Mouse (Mus musculus): ENCODE measurements around the gene Sorcs3. TPM values are rescaled to one million over a fixed set of nuclear protein-coding genes. Genes with fewer than 3 reads are reported as not detected.

Sorcs3 gene
- polyA plus RNA-seq, 1 experiment from 2014 or later = 15.2 TPM

DNA sequence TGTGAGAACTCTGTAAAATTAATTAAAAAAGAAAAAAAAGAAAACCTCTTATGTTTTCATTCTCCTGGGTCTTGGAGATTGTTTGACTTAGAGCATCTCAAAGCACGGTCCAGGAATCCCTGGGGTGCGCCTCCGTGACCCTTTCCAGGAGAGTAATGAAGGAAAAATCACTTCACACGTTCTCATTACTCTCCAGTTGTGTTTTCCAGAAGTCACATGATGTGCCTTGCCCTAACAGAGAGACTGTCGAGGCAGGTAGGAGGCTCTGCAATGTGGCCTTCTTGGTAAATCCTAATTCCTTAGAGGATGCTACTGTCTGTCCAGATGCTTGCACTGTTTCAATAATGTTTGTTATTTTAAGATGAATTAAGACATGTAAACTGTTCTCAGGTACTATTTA lies 266.1 kb downstream of the Sorcs3 start:
- H3K9ac ChIP-seq (replicated peaks; ENCODE audit: low read length) = no peak overlapping the region
- no peaks in the 10 kb centered on the region for H3K36me3 ChIP-seq (ENCODE audit: control insufficient read depth, insufficient read depth, low read length)
- H3K27ac ChIP-seq (replicated peaks; ENCODE audit: low read depth, low read length) = no peak overlapping the region
- no peaks in the 10 kb centered on the region for H3K4me1 ChIP-seq (ENCODE audit: control insufficient read depth, insufficient read depth, low read length)
- no peak overlapping the region for H3K4me3 ChIP-seq (replicated peaks; ENCODE audit: low read depth, low read length)
- H3K9me3 ChIP-seq (ENCODE audit: control insufficient read depth, low read length) = no peaks in the 10 kb centered on the region
- H3K27me3 ChIP-seq (ENCODE audit: control insufficient read depth, insufficient read depth, low read length) = no peaks in the 10 kb centered on the region
- ATAC-seq (ENCODE audit: low FRiP score, low TSS enrichment) (no peak), DNase-seq (no peak)
- whole genome bisulfite sequencing = 61% methylated on average over 5 of the region's 5 CpGs
- H3K4me2 ChIP-seq (ENCODE audit: low read length) = no peak overlapping the region

DNA sequence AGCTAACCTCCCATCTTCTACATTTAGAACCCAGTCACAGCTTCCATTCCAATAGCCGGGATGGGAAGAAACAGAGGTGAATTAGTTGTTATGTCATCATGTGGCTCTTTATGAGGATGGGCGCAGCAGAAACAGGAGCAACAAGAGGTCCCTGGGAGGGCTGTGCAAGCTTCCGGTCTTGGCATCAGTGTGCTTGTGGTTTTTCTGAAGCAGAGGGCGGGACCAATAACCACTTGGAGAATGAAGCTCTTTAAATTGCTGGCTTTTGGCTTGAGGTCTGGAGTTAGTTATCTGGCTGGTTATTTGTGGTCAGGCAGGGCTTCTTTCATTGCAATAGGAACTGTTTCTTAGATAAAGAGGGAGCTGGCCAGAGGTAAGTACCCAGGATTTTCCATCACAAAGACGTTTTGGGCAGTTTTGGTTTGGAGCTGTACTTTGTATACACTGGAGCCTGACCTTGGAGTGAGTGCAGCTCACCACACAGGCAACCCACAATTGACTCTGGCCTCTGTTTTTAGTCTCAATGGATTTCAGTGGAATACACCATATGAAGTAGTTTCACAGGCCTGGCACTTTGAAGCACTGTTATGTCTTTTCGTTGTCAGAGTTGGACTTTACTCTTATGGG lies 270.1 kb downstream of the Sorcs3 start:
- no peak overlapping the region for H3K4me3 ChIP-seq (replicated peaks; ENCODE audit: low read depth, low read length)
- H3K4me1 ChIP-seq (ENCODE audit: control insufficient read depth, insufficient read depth, low read length) = no peaks in the 10 kb centered on the region
- no peak for ATAC-seq (ENCODE audit: low FRiP score, low TSS enrichment)
- no peak for DNase-seq
- 88% methylated on average over 6 of the region's 6 CpGs for WGBS
- no peaks in the 10 kb centered on the region for H3K27me3 ChIP-seq (ENCODE audit: control insufficient read depth, insufficient read depth, low read length)
- no peak overlapping the region for H3K27ac ChIP-seq (replicated peaks; ENCODE audit: low read depth, low read length)
- no peaks in the 10 kb centered on the region for H3K36me3 ChIP-seq (ENCODE audit: control insufficient read depth, insufficient read depth, low read length)
- H3K9me3 ChIP-seq (ENCODE audit: control insufficient read depth, low read length) = no peaks in the 10 kb centered on the region
- no peak overlapping the region for H3K4me2 ChIP-seq (ENCODE audit: low read length)
- H3K9ac ChIP-seq (replicated peaks; ENCODE audit: low read length) = no peak overlapping the region

DNA sequence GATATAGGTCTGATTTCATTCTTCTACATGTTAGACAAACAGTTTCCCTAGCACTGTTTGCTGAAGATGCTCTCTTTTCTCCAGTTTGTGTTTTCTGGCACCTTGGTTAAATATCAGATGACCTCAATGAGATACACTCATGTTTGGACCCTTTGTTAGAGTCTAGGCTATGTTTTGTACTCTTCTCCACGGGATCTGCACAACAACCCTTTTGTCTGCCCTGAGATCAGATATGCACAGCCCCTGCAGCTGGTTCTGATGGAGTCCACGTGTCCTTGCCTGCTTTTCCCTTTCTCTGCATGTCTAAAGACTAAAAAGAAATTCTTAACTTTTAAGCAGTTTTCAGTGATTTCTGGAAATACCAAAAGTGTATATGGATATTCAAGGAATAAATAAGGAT lies 273.0 kb downstream of the Sorcs3 start:
- Histone ChIP-seq H3K4me3 (replicated peaks; ENCODE audit: low read depth, low read length) (no peak overlapping the region), H3K9me3 (ENCODE audit: control insufficient read depth, low read length) (no peaks in the 10 kb centered on the region), H3K36me3 (ENCODE audit: control insufficient read depth, insufficient read depth, low read length) (no peaks in the 10 kb centered on the region), H3K27ac (replicated peaks; ENCODE audit: low read depth, low read length) (no peak overlapping the region), H3K9ac (replicated peaks; ENCODE audit: low read length) (no peak overlapping the region), H3K4me1 (ENCODE audit: control insufficient read depth, insufficient read depth, low read length) (no peaks in the 10 kb centered on the region), H3K27me3 (ENCODE audit: control insufficient read depth, insufficient read depth, low read length) (no peaks in the 10 kb centered on the region), H3K4me2 (ENCODE audit: low read length) (no peak overlapping the region)
- WGBS = 48% methylated on average over 2 of the region's 2 CpGs
- DNase-seq = no peak
- no peak for ATAC-seq (ENCODE audit: low FRiP score, low TSS enrichment)

DNA sequence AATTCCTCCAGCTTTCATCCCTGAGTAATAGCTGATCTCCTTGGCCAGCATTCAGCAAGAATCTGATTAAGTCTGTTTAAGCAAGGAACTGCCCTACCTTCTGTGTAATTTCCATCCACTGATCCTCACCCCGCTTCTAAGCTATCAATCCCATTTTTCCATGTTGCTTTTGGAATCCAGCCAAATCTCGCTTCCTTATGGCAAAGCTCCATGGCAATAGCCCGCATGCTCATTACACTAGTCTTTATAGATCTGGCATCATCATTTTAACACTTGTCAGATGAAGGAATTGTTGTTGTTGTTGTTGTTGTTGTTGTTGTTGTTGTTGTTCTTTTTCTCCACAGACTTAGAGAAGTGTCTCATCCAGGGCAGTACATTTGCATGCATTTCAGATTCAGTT lies 277.1 kb downstream of the Sorcs3 start:
- Histone ChIP-seq H3K27me3 (ENCODE audit: control insufficient read depth, insufficient read depth, low read length) (no peaks in the 10 kb centered on the region), H3K4me2 (ENCODE audit: low read length) (no peak overlapping the region), H3K27ac (replicated peaks; ENCODE audit: low read depth, low read length) (no peak overlapping the region), H3K4me1 (ENCODE audit: control insufficient read depth, insufficient read depth, low read length) (no peaks in the 10 kb centered on the region), H3K9ac (replicated peaks; ENCODE audit: low read length) (no peak overlapping the region), H3K36me3 (ENCODE audit: control insufficient read depth, insufficient read depth, low read length) (no peaks in the 10 kb centered on the region), H3K4me3 (replicated peaks; ENCODE audit: low read depth, low read length) (no peak overlapping the region), H3K9me3 (ENCODE audit: control insufficient read depth, low read length) (no peaks in the 10 kb centered on the region)
- ATAC-seq (ENCODE audit: low FRiP score, low TSS enrichment) = no peak
- peak; percentile 60 for DNase-seq
- WGBS = 50% methylated on average over 3 of the region's 3 CpGs

DNA sequence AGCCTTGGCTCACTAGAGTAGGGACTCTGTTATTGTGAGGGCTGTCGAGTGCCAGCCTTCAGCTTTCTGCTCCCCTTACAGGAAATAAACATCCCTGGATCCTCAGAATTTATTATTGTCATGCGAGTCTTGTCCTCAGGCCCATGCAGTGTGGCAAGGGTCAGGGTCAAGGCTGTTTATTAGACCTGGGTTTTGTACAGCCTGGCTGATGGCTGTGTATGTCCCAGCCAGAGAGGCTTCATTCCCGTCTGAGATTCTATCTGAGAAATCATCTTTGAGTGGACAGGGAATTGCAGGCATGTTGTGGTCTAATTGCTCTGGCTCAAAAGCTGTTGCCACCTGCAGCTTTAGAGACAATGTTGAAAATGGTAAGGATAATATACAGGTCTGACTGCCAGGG lies 285.3 kb downstream of the Sorcs3 start:
- Histone ChIP-seq H3K4me3 (replicated peaks; ENCODE audit: low read depth, low read length) (no peak overlapping the region), H3K27ac (replicated peaks; ENCODE audit: low read depth, low read length) (no peak overlapping the region), H3K36me3 (ENCODE audit: control insufficient read depth, insufficient read depth, low read length) (no peaks in the 10 kb centered on the region), H3K9me3 (ENCODE audit: control insufficient read depth, low read length) (no peaks in the 10 kb centered on the region), H3K9ac (replicated peaks; ENCODE audit: low read length) (no peak overlapping the region), H3K4me1 (ENCODE audit: control insufficient read depth, insufficient read depth, low read length) (no peaks in the 10 kb centered on the region), H3K4me2 (ENCODE audit: low read length) (no peak overlapping the region), H3K27me3 (ENCODE audit: control insufficient read depth, insufficient read depth, low read length) (no peaks in the 10 kb centered on the region)
- ATAC-seq (ENCODE audit: low FRiP score, low TSS enrichment) (no peak), DNase-seq (no peak)
- 70% methylated on average over 3 of the region's 3 CpGs for WGBS

DNA sequence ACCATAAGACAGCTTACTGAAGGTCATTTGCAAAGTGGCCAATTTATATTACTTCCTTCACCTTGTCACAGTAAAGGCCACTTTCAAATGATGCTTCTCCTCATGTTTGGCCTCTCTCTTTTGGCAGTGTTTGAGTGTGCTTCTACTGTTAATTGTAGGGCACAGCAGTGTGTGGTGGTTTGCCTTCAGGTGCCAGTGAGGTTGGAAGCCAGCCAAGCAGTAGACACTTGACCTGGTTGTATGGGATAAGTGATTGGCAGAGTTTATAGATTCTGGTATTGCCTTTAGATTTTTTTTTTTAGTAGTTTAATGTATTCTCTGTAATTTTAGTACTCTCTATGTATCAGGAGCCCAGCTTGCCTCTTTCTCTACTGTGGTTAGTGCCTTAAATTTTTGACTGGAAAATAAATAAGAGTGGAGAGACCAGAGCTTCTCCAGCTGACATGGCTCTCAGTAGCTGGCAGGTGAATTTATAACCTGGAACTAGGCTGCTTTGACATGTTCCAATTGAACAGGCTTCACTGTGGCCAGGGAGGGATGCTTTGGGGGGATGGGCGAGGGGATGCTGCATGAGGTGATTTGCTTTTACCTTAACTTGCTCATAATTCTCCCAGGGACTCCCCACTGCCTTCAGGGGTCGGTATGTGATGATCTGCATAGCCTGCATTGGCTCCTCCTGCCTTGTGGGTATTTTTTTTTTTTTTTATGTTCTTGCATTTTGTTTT lies 298.2 kb downstream of the Sorcs3 start:
- DNase-seq = no peak
- no peak overlapping the region for H3K4me3 ChIP-seq (replicated peaks; ENCODE audit: low read depth, low read length)
- WGBS = 72% methylated on average over 2 of the region's 2 CpGs
- no peaks in the 10 kb centered on the region for H3K4me1 ChIP-seq (ENCODE audit: control insufficient read depth, insufficient read depth, low read length)
- H3K9me3 ChIP-seq (ENCODE audit: control insufficient read depth, low read length) = no peaks in the 10 kb centered on the region
- no peak overlapping the region for H3K4me2 ChIP-seq (ENCODE audit: low read length)
- H3K36me3 ChIP-seq (ENCODE audit: control insufficient read depth, insufficient read depth, low read length) = no peaks in the 10 kb centered on the region
- ATAC-seq (ENCODE audit: low FRiP score, low TSS enrichment) = no peak
- no peak overlapping the region for H3K9ac ChIP-seq (replicated peaks; ENCODE audit: low read length)
- H3K27me3 ChIP-seq (ENCODE audit: control insufficient read depth, insufficient read depth, low read length) = no peaks in the 10 kb centered on the region
- H3K27ac ChIP-seq (replicated peaks; ENCODE audit: low read depth, low read length) = no peak overlapping the region

DNA sequence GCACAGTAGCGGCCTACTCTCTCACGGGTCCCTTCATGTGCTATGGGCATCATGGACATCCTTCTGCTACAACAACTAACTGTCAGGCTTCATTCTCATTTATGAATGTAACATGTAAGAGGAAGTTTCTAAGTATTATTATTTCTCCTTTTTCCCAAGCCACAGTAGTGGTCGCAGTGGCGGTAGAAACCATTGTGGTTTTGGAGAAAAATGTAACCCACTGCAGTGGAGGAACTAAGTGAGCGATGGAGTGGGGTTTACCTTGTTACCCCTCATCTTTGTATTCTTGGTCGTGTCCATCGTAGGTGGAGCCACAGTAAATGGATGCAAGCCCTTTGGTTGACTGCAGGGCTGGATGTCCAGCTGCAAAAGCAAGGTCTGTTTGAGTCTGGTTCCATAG lies 318.0 kb downstream of the Sorcs3 start:
- Histone ChIP-seq H3K27me3 (ENCODE audit: control insufficient read depth, insufficient read depth, low read length) (no peaks in the 10 kb centered on the region), H3K9me3 (ENCODE audit: control insufficient read depth, low read length) (no peaks in the 10 kb centered on the region), H3K4me1 (ENCODE audit: control insufficient read depth, insufficient read depth, low read length) (no peaks in the 10 kb centered on the region), H3K4me3 (replicated peaks; ENCODE audit: low read depth, low read length) (no peak overlapping the region), H3K27ac (replicated peaks; ENCODE audit: low read depth, low read length) (no peak overlapping the region), H3K9ac (replicated peaks; ENCODE audit: low read length) (no peak overlapping the region), H3K4me2 (ENCODE audit: low read length) (no peak overlapping the region), H3K36me3 (ENCODE audit: control insufficient read depth, insufficient read depth, low read length) (no peaks in the 10 kb centered on the region)
- DNase-seq (no peak), ATAC-seq (ENCODE audit: low FRiP score, low TSS enrichment) (no peak)
- WGBS = 94% methylated on average over 7 of the region's 7 CpGs

DNA sequence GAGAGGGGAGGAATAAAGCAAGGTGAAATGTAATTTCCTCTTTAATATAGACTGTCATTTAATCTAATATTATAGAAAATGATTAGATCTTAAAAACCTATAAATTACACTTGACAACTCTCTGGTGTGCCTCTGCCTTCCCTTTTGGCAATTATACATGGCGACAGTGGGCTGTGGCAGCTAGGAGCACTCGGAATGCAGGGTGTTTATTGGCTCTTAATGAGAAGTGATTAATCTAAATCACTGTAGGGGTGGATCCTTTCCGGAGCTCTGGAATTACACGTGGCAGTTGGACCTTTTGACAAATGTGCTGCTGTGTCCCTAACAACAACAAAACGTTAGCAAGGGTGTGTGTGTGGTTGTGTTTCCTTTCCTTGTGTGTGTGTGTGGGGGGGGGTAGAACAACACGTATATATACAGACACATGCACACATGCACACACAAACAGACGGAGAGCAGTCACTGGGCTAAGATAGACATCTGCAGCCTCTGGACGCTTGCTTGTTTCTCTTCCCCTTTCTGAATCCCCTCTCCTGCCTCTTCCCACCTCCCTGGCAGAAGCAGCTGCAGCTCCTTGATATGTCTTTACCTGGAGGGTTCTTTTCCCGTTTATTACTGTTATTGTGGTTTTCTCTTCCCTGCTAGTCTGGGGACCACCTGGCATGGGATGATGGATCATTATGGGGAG lies 318.8 kb downstream of the Sorcs3 start:
- Histone ChIP-seq H3K36me3 (ENCODE audit: control insufficient read depth, insufficient read depth, low read length) (no peaks in the 10 kb centered on the region), H3K4me1 (ENCODE audit: control insufficient read depth, insufficient read depth, low read length) (no peaks in the 10 kb centered on the region), H3K9me3 (ENCODE audit: control insufficient read depth, low read length) (no peaks in the 10 kb centered on the region), H3K27ac (replicated peaks; ENCODE audit: low read depth, low read length) (no peak overlapping the region), H3K4me3 (replicated peaks; ENCODE audit: low read depth, low read length) (no peak overlapping the region), H3K4me2 (ENCODE audit: low read length) (no peak overlapping the region), H3K9ac (replicated peaks; ENCODE audit: low read length) (no peak overlapping the region), H3K27me3 (ENCODE audit: control insufficient read depth, insufficient read depth, low read length) (no peaks in the 10 kb centered on the region)
- no peak for ATAC-seq (ENCODE audit: low FRiP score, low TSS enrichment)
- no peak for DNase-seq
- 70% methylated on average over 9 of the region's 9 CpGs for WGBS

DNA sequence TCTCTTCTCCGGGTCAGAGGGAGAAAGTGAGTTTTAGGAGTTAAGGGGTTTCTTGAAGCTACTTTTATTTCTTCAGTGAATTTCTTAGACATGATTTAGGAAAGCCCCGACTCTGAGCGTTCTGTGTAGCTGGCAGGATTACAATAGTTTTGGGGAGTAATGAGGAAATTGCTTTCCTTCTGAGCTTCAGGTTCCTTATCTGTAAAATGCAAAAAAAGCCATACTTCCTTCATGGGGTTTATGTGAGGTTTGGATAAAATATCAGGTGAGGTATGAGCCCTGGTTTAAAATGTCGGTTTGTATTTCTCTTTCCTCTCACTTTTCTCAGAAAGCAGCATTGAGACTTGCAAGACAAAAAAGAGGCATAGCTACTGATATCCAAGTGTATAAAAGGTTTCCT lies 327.8 kb downstream of the Sorcs3 start:
- Histone ChIP-seq H3K27ac (replicated peaks; ENCODE audit: low read depth, low read length) (no peak overlapping the region), H3K4me3 (replicated peaks; ENCODE audit: low read depth, low read length) (no peak overlapping the region), H3K27me3 (ENCODE audit: control insufficient read depth, insufficient read depth, low read length) (no peaks in the 10 kb centered on the region), H3K4me1 (ENCODE audit: control insufficient read depth, insufficient read depth, low read length) (no peaks in the 10 kb centered on the region), H3K9ac (replicated peaks; ENCODE audit: low read length) (no peak overlapping the region), H3K36me3 (ENCODE audit: control insufficient read depth, insufficient read depth, low read length) (no peaks in the 10 kb centered on the region), H3K4me2 (ENCODE audit: low read length) (no peak overlapping the region), H3K9me3 (ENCODE audit: control insufficient read depth, low read length) (no peaks in the 10 kb centered on the region)
- ATAC-seq (ENCODE audit: low FRiP score, low TSS enrichment) (no peak), DNase-seq (no peak)
- WGBS = 94% methylated on average over 4 of the region's 4 CpGs

Data from midbrain, embryonic 14.5 days (tissue).